Mouse (Mus musculus): Measurements from ENCODE around the gene Rpl23a. TPM values are rescaled to one million over a fixed set of nuclear protein-coding genes. Genes with fewer than 3 reads are reported as not detected.

Gene Rpl23a
- polyA plus RNA-seq, 2 experiments: 1,819 to 3,231 TPM

DNA sequence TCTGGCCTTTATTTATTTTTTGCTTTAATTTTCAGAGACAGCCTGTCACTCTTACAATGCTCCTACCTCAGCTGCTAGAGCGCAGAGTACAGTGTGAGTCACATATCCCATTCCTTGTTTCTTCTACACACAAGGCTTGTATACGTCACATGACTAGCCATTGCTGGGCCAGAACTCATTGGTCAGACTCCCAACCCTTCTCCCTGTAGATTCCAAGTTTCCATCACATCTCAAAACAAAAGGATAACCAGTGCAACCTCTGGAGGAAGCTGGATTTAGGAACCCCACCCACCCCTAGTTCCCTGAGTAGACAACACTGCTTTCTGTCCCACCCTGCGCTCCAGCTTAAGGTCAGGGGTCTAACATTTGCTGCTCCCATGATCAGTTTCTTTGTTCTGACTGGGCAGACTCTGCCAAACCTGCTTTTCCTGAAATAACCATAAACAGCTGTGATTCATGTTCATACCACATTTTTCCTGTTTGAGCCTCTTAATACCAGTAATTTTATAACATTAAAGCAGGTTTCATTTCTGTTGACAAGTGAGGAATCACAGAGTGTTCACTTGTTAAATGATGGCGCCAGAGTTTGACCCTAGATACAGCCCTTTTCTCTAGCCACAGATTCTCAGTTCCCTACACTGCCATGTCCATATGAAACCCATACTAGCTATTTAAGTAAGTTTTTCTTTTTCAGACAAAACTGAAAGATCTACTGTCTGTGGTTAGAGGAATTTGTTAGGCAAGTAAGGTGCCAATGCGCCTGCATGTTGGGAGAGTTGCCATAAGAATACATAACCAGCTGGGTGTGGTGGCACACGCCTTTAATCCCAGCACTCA, 36.5 kb downstream of the Rpl23a start:
- Histone ChIP-seq H3K27me3 (ENCODE audit: control insufficient read depth, insufficient read depth, low read length) (no peaks in the 10 kb centered on the region), H3K4me2 (replicated peaks; ENCODE audit: low read depth, low read length, severe bottlenecking) (no peak overlapping the region), H3K36me3 (ENCODE audit: control insufficient read depth, insufficient read depth, low read length) (peaks cover 71% of the 10 kb centered on the region), H3K9ac (ENCODE audit: low read depth, low read length, severe bottlenecking) (no peak overlapping the region), H3K4me1 (ENCODE audit: control insufficient read depth, insufficient read depth, low read length) (peaks cover under 1% of the 10 kb centered on the region; the same call in 1 of the 2 replicates), H3K27ac (replicated peaks; ENCODE audit: low read depth, low read length) (no peak overlapping the region), H3K4me3 (replicated peaks; ENCODE audit: low read length) (no peak overlapping the region), H3K9me3 (ENCODE audit: control insufficient read depth, low read length) (no peaks in the 10 kb centered on the region)
- no peak for TF ChIP-seq POLR2A (IDR thresholded peaks at IDR 0.05; ENCODE audit: borderline replicate concordance, extremely low read depth, insufficient read depth, insufficient read length)
- ATAC-seq (ENCODE audit: low FRiP score, low read depth) (no peak), DNase-seq (ENCODE audit: low spot score) (no peak)
- WGBS: 90% methylated on average over 6 of the region's 6 CpGs

- ATAC-seq (ENCODE audit: low FRiP score, low read depth) (no peak), DNase-seq (ENCODE audit: low spot score) (no peak)
- Histone ChIP-seq H3K36me3 (ENCODE audit: control insufficient read depth, insufficient read depth, low read length) (peaks cover 67% of the 10 kb centered on the region), H3K4me1 (ENCODE audit: control insufficient read depth, insufficient read depth, low read length) (no peaks in the 10 kb centered on the region), H3K27ac (replicated peaks; ENCODE audit: low read depth, low read length) (no peak overlapping the region), H3K9ac (ENCODE audit: low read depth, low read length, severe bottlenecking) (no peak overlapping the region), H3K27me3 (ENCODE audit: control insufficient read depth, insufficient read depth, low read length) (no peaks in the 10 kb centered on the region), H3K4me2 (replicated peaks; ENCODE audit: low read depth, low read length, severe bottlenecking) (no peak overlapping the region), H3K4me3 (replicated peaks; ENCODE audit: low read length) (no peak overlapping the region), H3K9me3 (ENCODE audit: control insufficient read depth, low read length) (no peaks in the 10 kb centered on the region)
- 84% methylated on average over 5 of the region's 5 CpGs for WGBS
- no peak for TF ChIP-seq POLR2A (IDR thresholded peaks at IDR 0.05; ENCODE audit: borderline replicate concordance, extremely low read depth, insufficient read depth, insufficient read length)
Observed at GRCm38 (mm10) chr11:78146168-78146567, 37.2 kb downstream of the Rpl23a start.

DNA sequence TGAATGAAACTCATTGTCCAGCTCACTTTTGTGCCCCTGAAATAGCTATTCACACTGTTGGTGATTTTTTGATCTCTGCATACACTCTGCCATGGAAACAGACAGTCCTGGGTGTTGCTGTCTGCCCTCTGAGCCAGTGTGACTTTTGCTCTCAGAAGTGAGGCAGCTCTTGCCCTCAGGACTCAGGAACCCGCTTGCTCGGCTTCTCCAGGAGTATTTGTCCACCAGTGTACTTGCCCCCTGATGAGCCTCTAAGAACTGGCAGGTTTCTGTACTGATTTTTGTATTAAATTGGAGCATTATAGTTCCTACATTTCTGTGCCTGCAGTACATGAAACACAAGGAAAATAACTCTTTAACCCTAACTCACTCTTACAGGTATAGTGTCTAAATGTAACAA, 39.9 kb downstream of the Rpl23a start:
- Histone ChIP-seq H3K9me3 (ENCODE audit: control insufficient read depth, low read length) (no peaks in the 10 kb centered on the region), H3K4me1 (ENCODE audit: control insufficient read depth, insufficient read depth, low read length) (no peaks in the 10 kb centered on the region), H3K27me3 (ENCODE audit: control insufficient read depth, insufficient read depth, low read length) (no peaks in the 10 kb centered on the region), H3K4me3 (replicated peaks; ENCODE audit: low read length) (no peak overlapping the region), H3K9ac (ENCODE audit: low read depth, low read length, severe bottlenecking) (no peak overlapping the region), H3K27ac (replicated peaks; ENCODE audit: low read depth, low read length) (no peak overlapping the region), H3K4me2 (replicated peaks; ENCODE audit: low read depth, low read length, severe bottlenecking) (no peak overlapping the region), H3K36me3 (ENCODE audit: control insufficient read depth, insufficient read depth, low read length) (peaks cover 50% of the 10 kb centered on the region)
- no peak for ATAC-seq (ENCODE audit: low FRiP score, low read depth)
- 87% methylated on average over 2 of the region's 2 CpGs for WGBS
- DNase-seq (ENCODE audit: low spot score): no peak
- TF ChIP-seq POLR2A (IDR thresholded peaks at IDR 0.05; ENCODE audit: borderline replicate concordance, extremely low read depth, insufficient read depth, insufficient read length): no peak

DNA sequence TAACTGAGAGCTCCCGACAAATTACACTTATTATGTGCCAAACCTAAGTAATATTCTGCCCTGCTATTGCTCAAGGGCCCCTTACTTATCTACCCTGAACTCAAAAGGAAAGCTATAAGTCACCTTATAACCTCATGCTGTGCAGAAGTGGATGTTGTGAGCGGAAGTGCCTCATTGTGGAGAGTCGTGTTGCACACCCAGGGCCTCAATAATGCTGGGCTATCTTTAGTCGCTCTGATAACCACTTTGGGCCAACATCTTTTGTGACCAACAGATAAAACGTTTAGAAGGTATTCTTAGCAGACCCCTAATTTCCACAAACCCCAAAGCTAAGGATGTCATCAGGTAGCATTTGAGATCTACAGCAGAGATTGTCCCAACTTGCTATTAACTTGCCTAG, 42.7 kb downstream of the Rpl23a start:
- H3K27me3 ChIP-seq (ENCODE audit: control insufficient read depth, insufficient read depth, low read length): no peaks in the 10 kb centered on the region
- no peak overlapping the region for H3K9ac ChIP-seq (ENCODE audit: low read depth, low read length, severe bottlenecking)
- H3K4me3 ChIP-seq (replicated peaks; ENCODE audit: low read length): no peak overlapping the region
- ATAC-seq (ENCODE audit: low FRiP score, low read depth) (no peak), DNase-seq (ENCODE audit: low spot score) (no peak)
- peaks cover 30% of the 10 kb centered on the region for H3K36me3 ChIP-seq (ENCODE audit: control insufficient read depth, insufficient read depth, low read length)
- H3K27ac ChIP-seq (replicated peaks; ENCODE audit: low read depth, low read length): no peak overlapping the region
- H3K4me1 ChIP-seq (ENCODE audit: control insufficient read depth, insufficient read depth, low read length): no peaks in the 10 kb centered on the region
- WGBS: 76% methylated on average over 5 of the region's 5 CpGs
- H3K9me3 ChIP-seq (ENCODE audit: control insufficient read depth, low read length): no peaks in the 10 kb centered on the region
- TF ChIP-seq POLR2A (IDR thresholded peaks at IDR 0.05; ENCODE audit: borderline replicate concordance, extremely low read depth, insufficient read depth, insufficient read length): no peak
- H3K4me2 ChIP-seq (replicated peaks; ENCODE audit: low read depth, low read length, severe bottlenecking): no peak overlapping the region

- Histone ChIP-seq H3K4me1 (ENCODE audit: control insufficient read depth, insufficient read depth, low read length) (no peaks in the 10 kb centered on the region), H3K27me3 (ENCODE audit: control insufficient read depth, insufficient read depth, low read length) (no peaks in the 10 kb centered on the region), H3K4me3 (replicated peaks; ENCODE audit: low read length) (no peak overlapping the region), H3K27ac (replicated peaks; ENCODE audit: low read depth, low read length) (no peak overlapping the region), H3K9me3 (ENCODE audit: control insufficient read depth, low read length) (no peaks in the 10 kb centered on the region), H3K4me2 (replicated peaks; ENCODE audit: low read depth, low read length, severe bottlenecking) (no peak overlapping the region), H3K9ac (ENCODE audit: low read depth, low read length, severe bottlenecking) (no peak overlapping the region), H3K36me3 (ENCODE audit: control insufficient read depth, insufficient read depth, low read length) (0 out of 2 replicates have a peak, but pooled peaks cover 4% of the 10 kb centered on the region)
- no peak for DNase-seq (ENCODE audit: low spot score)
- WGBS: 86% methylated on average over 3 of the region's 3 CpGs
- no peak for TF ChIP-seq POLR2A (IDR thresholded peaks at IDR 0.05; ENCODE audit: borderline replicate concordance, extremely low read depth, insufficient read depth, insufficient read length)
- ATAC-seq (ENCODE audit: low FRiP score, low read depth): no peak
Observed at GRCm38 (mm10) chr11:78138023-78138422, 45.4 kb downstream of the Rpl23a start.
